Mouse (Mus musculus): ENCODE data around the gene Olfr713.

- no peak for TF ChIP-seq CTCF (IDR thresholded peaks at IDR 0.05; ENCODE audit: extremely low read depth, insufficient read length, insufficient replicate concordance, low read depth, low read length)
- no peak for TF ChIP-seq POLR2A (IDR thresholded peaks at IDR 0.05; ENCODE audit: low read depth, low read length)
These were observed 14.9 kb downstream of the Olfr713 start for GRCm38 (mm10) chr7:107045833-107046232.

All from small intestine, adult 2 months (tissue).